Mouse (Mus musculus) CD4-positive, CD25-positive, alpha-beta regulatory T cell, adult 9 weeks (primary cell): ENCODE data around the gene Ptpra. TPM values are rescaled to one million over a fixed set of nuclear protein-coding genes. Genes with fewer than 3 reads are reported as not detected.

Source experiments
- polyA plus RNA-seq: library from polyadenylated mRNA; unstranded; fragments of 100-300 nt; shearing (Covaris generic); gene quantifications from one replicate; pipeline ENCODE4 v1.2.1, GENCODE M21; 2017

Ptpra gene
- 42.0 TPM for polyA plus RNA-seq

DNA sequence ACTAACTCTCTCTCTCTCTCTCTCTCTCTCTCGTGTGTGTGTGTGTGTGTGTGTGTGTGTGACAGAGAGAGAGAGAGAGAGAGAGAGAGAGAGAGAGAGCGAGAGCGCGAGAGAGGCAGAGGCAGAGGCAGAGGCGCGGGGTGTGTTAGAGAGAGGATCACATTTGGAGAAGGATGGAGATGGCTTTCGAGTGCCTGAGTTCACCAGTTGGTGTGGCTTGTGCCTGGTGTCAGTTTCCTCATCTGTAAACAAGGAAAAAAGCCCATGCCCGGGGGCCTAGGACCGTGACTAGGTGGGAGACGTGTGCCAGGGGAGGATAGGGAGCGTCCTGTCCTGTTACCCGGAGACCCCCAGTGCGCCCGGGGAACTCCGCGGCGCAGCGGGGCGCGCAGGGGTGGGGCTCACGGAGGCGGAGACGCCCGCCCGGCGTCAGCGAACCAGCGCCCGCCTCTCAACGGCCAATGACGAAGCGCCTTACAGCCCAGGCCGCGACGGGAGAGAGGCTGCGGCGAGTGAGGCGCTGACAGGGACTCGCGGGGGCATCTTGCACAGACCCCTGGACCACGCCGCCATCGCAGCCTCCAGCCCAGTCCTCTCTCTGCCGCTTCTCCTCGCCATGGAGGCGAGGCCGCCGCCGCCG lies at the start of gene Ptpra:
Gene Ptpra (plus strand): TSS at position 485 of the 640 bp plus-strand sequence.

DNA sequence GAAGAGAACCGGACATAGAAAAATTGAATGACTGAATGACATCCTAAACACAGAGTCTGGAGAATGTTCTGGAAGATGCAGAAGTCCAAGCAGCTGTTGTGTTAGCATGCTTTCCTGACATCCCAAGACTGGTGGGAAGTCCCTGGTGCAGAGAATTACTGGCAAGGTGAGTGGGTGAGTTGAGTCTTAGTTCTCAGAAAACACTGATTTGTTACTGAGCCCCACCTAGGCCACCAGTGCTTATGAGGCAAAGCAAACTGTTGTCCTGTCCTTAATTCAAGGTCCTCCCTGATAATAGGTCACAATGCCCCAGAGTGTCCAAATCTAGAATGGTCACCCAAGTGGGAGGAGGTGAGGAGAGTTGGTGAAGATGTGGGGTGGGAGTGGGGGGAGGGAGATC lies 45.1 kb upstream of the Ptpra start, which contains the start of the genes Gm28372 and 1700020A23Rik:
Gene Gm28372 (plus strand): TSS at position 301 of the 400 bp plus-strand sequence.
Gene 1700020A23Rik (plus strand): TSS at position 321 of the 400 bp plus-strand sequence.

DNA sequence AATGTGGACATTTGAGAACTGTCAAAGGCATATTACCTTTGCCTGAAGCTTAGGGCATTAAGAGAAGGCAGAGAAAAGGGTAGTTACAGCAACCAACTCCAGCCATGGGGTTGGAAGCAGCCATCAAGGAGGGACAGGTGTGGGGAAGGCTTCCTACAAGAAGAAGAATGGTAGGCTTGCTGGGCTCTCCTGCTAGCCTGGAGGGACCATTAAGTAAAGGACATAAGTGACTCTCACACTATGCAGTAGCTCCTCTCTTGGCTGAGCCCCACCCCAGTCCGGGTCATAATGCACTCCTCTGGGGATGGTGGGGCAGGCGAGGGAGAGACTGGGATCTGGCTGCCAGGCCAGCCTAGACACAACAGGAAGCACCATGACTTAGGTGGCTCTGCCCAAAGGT lies 43.9 kb upstream of the Ptpra start, which contains the start of gene Tmem239:
Gene Tmem239 (plus strand): TSS at position 301 of the 400 bp plus-strand sequence.

DNA sequence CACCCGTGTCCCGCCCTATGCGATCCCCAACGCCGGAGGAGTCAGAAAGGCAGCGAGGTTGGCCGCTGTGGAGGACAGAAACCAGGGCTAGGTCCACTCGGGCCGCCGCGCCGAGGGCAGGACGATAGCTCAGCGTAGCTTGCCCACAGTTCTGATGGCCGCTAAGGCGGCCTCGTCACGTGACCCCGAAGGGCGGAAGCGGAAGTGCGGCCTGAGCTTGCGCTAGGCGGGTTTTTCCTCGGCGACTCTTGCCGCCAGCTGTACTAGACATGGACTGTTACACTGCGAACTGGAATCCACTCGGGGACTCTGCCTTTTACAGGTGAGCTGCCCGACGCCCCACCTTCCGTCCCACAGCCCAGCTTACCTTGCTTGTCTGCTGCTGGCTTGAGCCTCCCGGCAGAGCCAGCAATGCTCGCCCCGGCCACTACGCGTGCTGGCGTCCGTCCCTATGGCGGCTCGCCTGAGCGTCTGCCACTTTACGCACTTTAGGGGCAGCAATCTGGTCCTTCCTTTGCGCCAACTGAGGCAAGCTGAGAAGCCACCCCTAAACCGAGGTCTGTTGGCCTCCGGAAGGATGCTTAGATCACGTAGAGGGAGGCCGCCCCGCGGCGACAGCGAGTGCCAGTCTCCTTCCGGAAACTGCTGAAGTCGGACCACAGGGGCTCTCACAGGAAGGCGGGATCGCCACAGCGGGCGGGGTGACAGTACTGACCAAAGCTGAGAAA lies 25.8 kb upstream of the Ptpra start, which contains the start of the genes Vps16 and Pced1a:
Gene Vps16 (plus strand): TSS at position 214 of the 728 bp plus-strand sequence.
Gene Pced1a (minus strand): TSS at position 576 of the 728 bp plus-strand sequence.

DNA sequence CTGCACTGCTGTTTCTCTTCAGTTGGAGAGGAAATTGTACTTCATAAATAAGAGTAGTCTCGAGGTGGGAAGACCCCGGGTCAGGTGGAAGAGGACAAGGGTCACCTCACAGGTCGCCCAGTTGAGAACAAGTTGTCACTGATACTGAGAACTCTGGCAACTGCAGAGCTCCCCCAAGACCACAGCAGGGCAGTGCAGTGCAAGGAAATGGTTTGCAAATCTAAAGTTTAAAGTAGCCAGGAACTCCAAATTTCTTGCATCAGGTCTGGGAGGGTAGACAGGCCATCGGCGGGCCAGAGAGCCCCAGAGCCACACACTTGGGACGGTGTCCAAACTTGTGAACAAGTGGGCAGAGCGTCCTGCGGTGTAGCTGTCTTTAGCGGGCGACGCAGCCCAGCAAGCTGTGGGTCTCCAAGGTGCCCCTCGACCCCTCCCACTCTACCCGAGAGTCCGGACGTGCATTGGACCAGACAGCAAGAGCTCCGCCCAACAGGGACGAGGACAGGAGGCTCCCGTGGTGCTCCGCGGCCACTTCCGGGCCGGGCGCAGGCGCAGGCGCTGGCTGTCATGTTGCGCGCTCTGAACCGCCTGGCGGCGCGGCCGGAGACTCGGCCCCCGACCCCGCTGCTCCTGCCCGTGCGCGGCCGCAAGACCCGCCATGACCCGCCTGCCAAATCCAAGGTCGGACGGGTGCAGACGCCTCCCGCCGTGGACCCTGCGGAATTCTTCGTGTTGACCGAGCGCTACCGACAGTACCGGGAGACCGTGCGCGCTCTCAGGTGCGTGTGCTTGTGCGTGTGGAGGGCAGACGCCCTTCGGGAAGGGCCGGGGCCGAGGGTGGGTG lies 113.4 kb downstream of the Ptpra start, which contains the start of gene Mrps26:
Gene Mrps26 (plus strand): TSS at position 531 of the 844 bp plus-strand sequence.

DNA sequence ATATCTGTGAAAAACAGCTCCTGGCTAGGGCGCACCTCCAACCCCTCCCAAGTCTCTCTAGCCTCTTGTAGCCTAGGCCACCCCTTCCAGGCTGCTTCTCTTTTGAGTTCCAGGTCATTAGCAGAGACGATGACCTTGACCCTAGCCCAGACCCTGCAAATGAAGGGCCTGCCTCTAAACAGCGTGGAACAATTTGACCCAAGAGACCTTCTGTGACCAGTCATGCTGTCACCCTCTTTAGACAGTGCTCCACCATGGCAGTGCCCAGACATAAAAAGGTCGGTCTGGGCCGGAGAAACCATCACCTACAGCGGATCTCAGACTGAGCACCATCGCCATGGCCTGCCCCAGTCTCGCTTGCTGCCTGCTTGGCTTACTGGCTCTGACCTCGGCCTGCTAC lies 125.8 kb downstream of the Ptpra start, which contains the start of gene Oxt:
Gene Oxt (plus strand): TSS at position 301 of the 400 bp plus-strand sequence.

DNA sequence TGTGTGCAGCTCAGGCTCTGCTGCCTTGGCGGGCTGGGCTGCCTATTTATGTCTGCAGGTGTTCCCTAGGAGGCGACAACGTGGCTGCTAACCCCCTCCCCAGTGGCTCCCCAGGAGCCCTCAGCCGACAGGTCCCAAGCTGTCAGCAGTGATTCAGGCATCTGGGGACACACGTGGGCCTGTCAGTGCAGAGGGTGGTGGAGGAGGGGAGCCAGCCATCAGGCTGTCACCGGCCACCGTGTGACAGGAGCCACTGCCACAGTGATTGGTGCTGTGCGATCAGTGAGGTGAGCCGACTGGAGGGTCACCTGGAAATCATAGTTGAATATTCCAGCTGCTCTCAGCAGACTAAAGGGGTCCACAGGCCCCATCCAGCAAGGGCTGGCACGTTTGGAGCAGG lies 132.5 kb downstream of the Ptpra start, which contains the start of gene Avp:
Gene Avp (minus strand): TSS at position 3 of the 400 bp plus-strand sequence.

Other genes with a start within 250 kb of the Ptpra start
- gene Nop56, start 175.8 kb upstream of the Ptpra start, polyA plus RNA-seq: 348 TPM
- gene Idh3b, start 165.7 kb upstream of the Ptpra start, polyA plus RNA-seq: 188 TPM
- not detected for gene Ebf4, start 155.1 kb upstream of the Ptpra start, polyA plus RNA-seq
- 0.29 TPM for gene Cpxm1, start 52.7 kb upstream of the Ptpra start, polyA plus RNA-seq
- gene Gm28372, start 45.0 kb upstream of the Ptpra start, polyA plus RNA-seq: not detected
- gene 1700020A23Rik, start 45.0 kb upstream of the Ptpra start, polyA plus RNA-seq: not detected
- not detected for gene Tmem239, start 43.8 kb upstream of the Ptpra start, polyA plus RNA-seq
- 314 TPM for gene Vps16, start 25.9 kb upstream of the Ptpra start, polyA plus RNA-seq
- 20.1 TPM for gene Pced1a, start 25.6 kb upstream of the Ptpra start, polyA plus RNA-seq
- gene Mrps26, start 113.5 kb downstream of the Ptpra start, polyA plus RNA-seq: 39.1 TPM
- not detected for gene Oxt, start 125.9 kb downstream of the Ptpra start, polyA plus RNA-seq
- gene Avp, start 132.3 kb downstream of the Ptpra start, polyA plus RNA-seq: not detected
- 19.9 TPM for gene Fastkd5, start 179.7 kb downstream of the Ptpra start, polyA plus RNA-seq
- 16.3 TPM for gene Ubox5, start 179.8 kb downstream of the Ptpra start, polyA plus RNA-seq
- gene Lzts3, start 192.5 kb downstream of the Ptpra start, polyA plus RNA-seq: 0.38 TPM
- 185 TPM for gene Ddrgk1, start 214.4 kb downstream of the Ptpra start, polyA plus RNA-seq
- gene Itpa, start 217.3 kb downstream of the Ptpra start, polyA plus RNA-seq: 56.4 TPM
- 0.35 TPM for gene Slc4a11, start 247.2 kb downstream of the Ptpra start, polyA plus RNA-seq